Mouse (Mus musculus) CD8-positive naive resting alpha-beta T cell, adult 2 months (primary cell): ENCODE results near the gene Shank3.

ENCODE experiments used
- DNase-seq, 2 experiments: peaks; one replicate each; pipeline ENCODE4 v3.0.0; 2022; ENCODE audit warnings: low read depth in 2 of 2, low spot score in 2 of 2

Shank3 gene

DNA sequence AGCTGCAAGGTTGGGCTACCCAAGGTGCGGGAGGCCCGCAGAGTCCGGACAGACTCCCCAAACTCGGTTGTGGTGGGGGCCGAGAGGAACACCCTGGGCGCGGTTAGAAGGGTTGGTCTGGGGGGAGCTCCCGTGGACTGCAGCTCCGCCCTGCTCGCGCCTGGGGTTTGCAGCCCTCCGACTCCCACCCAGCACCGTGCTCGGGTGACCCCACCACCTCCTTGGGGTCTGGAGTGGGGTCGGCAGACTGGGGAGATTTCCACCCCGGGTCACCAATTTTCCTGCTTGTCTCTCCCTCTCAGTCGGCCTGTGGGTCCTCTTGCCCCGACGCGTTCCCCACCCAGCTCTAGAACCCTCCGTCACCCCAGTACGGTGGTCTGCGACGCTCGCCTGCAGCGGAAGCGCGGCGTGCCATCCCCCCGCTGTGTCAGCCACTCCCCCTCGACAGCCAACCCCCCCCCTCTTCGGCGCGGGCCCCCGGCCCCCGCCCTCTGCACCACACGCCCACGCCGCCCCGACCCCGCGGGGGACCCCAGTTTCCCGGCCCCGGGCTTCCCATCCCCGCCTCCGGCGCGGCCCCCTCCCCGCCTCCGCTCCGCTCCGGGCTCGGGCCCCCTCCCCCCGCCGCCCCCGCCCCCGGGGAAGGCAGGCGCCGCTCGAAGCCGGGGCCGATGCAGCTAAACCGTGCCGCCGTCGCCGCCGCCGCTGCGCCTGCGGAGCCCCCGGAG lies at the start of gene Shank3:
TSS of gene Shank3 (plus strand) at position 663 of the 728 bp plus-strand sequence.
- DNase-seq: peak in 1 of 2 experiments; percentile 17

DNA sequence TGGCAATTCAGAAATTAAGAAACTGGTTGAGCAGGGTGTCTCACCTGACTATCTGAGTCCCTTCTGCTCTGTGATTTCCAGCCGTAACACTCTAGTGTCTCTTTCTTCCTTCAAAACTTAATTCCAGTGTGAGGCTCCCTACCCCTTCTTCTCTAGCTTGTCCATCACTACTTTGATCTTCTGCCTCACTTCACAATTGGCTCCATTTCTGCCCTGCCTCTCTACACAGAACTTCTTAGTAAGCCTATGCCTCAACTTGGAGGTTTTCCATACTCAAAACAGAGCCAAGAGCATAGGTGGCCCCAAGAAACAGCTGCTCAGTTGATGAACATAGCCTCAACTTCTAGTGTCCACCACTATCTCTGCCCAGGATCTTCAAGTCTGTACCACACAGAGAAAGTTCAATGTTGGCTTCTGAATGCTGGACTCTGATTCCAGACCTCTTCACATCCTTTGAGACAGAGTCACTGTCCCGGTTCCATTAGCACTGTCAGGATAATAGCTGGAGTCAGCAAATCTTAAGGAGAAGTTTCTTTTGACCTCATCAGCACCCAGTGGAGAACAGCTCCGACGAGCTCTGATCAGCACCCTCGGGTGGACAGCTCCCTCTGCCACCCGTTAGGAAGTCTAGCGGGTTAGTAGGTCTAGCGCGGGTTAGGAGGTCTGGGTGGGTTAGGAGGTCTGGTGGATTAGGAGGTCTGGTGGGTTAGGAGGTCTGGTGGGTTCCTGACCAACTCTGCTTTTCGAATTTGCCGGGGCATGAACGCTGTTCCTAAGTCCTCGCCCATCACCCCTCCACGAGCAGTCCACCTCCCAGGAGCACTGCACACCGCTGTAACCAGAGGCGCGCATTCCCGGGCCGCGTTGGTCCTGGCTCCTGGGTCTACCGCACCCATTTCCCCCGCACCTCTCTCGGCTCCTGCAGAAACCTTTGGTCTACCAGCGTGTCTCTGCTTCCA lies 46.2 kb upstream of the Shank3 start:
- DNase-seq: peak in 1 of 2 experiments; percentile 36

DNA sequence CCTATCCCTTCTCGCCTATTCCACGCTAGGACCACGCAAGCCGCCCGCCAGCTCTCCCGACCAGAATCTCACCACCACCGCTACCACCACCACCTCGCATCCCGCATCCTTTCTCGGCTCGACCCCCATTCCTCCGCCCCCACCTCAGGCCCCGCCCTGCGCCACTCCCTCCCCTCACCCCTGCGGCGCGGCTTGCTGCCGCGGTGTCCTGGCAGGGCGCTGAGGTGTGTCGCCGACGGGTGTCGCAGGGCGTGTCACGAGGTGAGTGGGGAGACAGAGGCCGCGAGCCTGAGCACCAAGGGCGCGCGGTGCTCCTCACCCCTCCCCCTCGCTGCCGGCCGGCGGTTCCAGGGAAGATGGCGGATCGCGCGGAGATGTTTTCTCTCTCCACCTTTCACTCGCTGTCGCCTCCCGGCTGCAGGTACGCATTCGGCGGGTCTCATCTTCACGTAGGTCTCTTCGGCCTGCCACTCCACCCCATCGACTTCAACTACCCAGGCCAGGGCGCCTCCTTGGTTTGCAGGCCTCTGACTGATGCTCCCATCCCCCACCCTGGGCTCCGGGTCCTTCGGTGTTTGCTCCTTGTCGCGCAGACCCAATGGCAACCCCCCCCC lies 45.5 kb upstream of the Shank3 start, which contains the start of gene Mapk8ip2:
TSS of gene Mapk8ip2 (plus strand) at position 49 of the 614 bp plus-strand sequence.
- DNase-seq: no peak

DNA sequence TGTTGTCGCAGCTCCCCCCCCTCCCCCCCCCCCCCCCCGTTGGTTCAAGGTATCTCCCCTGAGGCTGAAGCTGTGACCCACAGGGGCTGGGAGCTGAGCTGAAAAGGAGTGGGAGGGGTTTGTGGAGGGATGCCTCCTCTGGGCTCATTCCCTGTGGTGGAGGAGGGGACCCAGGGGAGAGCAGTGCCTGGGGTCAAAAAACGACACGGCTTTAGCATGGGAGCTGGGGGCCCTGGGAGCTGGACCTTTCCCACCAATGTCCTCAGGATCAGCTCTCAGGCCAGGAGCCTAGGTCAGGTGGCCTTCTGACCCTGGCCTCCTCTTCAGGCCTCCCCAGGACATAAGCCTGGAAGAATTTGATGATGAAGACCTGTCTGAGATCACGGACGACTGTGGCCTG lies 44.6 kb upstream of the Shank3 start:
- no peak for DNase-seq

DNA sequence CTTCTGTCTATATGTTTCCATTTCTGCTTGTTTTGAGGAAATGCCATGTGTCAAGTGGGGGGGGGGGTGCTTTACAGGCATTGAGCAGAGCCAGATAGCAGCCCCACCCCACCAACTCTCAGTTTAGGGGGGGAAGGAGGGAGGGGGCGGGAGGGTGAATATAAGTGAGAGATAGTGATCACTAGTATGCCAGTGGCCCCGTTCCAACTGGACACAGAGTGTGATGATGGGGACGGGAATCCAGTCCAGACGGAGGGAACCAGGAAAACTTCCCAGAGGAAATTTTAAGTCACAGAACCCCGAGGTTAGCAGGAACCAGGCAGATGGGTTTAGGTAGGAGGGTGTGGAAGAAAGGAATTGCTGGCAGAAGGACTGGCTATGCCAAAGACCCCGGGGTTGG lies 43.8 kb upstream of the Shank3 start:
- no peak for DNase-seq

DNA sequence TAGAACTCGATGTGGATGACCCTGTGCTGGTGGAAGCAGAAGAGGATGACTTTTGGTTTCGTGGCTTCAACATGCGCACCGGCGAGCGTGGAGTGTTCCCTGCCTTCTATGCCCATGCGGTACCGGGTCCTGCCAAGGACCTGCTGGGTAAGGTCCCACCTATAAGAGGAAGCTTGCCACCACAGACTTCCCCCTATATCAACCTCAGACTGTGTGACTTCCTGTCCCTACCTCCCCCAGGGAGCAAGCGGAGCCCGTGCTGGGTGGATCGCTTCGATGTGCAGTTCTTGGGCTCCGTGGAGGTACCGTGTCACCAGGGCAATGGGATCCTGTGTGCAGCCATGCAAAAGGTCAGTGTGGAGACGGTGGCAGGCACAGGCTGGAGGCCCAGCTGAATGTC lies 40.5 kb upstream of the Shank3 start:
- DNase-seq: no peak

DNA sequence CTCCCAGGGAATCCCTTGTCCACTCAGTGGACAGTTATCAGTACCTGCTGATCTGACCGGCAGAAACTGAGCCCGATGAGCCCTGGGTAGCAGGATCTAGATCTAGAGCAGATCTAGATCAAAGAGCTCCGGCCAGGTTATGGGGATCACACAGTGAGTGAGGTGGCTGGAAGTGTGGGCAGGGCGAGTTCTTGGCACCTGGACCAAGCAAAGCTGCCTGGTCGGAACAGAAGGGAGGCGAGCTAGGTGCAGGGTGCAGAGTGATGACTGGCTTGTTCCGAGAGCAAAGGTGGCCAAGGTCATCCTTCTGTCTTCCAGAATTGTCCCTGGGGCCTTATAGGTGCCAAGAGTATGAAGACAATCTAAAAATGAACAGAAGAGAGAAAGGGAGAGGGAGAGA lies 39.6 kb upstream of the Shank3 start:
- no peak for DNase-seq

DNA sequence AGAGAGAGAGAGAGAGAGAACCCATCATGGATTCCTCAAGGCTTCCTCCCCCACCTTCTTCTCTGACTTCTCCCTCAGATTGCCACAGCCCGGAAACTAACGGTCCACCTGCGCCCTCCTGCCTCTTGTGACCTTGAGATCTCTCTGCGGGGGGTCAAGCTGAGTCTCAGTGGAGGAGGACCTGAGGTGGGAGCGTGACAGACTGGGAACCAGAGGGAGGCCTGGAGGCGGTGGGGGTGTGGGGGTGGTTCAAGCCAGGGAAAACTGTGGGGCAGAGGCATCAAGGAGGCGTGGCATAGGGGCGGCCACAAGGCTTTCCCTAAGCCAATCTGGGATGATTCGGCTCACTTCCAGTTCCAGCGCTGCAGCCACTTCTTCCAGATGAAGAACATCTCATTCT lies 39.1 kb upstream of the Shank3 start:
- no peak for DNase-seq

DNA sequence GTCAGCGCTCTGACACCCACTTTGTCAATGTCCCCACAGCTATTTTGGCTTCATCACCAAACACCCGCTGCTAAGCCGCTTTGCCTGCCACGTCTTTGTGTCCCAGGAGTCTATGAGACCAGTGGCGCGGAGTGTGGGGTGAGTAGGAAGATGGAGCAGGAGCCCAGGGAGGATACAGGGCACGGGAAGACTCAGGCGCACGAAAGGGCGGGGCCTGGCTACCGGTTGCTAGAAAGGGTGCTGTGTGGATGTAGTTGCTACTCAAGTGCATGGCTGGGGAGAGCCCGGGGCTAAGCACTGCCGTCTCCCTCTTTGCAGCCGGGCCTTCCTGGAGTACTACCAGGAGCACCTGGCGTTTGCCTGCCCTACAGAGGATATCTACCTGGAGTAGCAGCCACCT lies 38.1 kb upstream of the Shank3 start:
- no peak for DNase-seq

DNA sequence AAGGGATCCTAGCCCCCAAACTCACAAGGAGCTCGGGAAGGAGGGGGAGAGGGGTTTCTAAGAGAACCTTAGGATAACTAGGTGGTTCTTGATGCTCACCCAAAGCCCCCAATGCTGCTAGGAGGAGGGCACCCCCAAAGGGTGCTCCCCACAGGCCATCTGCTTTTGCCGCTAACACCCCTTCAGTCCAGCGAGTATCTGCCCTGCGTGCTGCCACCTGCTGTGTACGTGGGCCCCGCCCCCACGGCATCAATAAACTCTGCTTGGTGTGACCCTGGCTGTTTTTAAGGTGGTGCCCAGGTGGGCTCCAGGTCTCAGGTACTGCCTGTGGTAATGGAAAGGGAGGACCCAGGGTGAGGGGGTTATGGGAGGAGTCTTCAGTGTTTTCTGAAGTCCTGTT lies 37.2 kb upstream of the Shank3 start:
- no peak for DNase-seq

DNA sequence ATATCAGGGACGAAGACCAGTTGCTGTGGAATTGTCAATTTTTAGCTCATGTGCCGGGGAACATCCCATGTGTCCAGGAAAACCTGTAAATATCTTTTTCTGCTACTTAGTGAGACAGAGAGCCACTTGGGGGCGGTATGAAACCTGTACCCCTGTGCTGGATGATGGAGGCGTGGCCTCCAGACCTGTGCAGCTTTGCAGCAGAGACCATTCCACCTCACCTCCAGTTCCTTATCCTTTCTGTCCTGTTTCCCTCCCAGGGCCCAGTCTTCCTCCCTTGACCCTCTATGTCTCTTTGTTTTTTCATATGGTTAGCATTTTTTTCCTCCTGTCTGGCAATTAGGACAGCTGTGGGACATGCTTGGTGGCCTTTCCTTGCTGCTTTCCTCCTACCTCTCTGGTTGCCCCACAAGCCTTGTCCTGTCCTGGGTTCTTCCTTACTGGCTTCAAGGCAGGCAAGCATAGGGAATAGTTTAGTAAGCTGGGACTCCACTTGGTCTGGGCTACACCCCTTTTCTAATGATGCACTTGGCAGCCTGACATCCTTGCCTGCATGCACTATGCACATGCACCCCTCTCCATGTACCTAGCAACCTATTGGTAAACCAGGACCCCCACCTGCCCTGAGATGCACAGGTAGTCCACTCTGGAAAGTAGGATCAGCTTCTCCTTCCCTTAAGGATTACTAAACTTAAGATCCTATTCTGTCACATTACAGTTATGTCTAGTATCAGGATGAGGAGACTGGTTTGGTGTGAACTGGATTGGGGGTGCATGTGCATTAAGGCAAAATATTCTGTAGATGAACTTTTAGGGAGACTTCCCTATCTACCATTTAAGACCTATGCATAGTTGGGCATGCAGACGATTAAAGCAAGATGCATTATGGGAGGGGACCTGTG lies 35.8 kb upstream of the Shank3 start:
- no peak for DNase-seq

DNA sequence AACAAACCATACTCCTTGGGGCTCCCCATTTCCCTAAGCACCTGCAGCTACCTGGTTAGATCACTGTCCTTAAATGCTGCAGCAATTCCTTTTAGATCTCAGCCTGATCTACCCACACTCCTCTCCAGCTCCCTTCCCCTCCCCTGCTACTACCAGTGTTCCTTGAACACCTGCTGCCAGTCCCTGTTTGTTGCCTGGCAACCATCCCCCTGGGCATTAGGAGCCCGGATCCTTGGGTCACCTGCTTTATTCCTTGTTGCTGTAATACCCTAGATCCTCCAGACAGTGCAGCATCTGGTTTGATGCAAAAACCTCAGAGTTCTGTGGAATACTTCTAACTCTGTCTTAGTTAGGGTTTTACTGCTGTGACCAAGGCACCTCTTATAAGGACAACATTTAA lies 34.4 kb upstream of the Shank3 start:
- no peak for DNase-seq

DNA sequence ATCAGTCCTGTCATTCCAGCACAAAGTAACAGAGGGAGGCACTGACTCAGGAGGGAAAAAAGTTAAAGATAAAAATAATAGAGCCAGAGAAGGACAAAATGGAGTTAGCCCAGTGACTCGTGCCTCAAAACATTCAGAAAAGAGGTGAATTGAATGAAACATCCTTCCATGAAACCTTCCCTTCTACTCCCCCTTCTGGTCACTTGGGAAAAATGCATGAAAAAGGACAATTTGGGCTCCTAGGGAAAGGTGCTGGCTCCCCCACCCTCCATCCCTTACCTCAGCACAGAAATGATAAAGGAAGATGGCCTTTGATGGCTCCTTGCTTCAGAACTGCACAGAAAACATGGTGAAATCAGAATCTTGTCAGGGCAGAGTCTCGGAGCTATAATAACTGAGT lies 30.8 kb upstream of the Shank3 start:
- no peak for DNase-seq

DNA sequence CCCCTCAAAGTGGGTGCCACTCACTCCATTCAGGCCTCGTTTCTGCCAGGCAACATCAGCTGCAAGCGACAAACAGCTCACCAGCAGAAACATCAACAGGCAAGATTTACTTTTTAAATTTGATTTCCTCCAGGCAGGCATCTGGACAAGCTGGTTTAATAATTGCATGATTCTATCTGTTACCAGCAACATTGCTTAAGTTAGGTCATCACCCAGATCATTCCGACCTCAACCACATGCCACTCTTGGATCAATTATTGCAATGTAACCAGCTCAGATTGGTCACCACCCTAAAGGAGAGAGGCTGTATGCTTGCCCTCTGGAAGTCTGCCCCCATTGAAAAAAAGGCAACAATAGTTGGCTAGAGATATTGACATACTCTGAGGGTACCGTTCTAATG lies 27.9 kb upstream of the Shank3 start:
- no peak for DNase-seq

DNA sequence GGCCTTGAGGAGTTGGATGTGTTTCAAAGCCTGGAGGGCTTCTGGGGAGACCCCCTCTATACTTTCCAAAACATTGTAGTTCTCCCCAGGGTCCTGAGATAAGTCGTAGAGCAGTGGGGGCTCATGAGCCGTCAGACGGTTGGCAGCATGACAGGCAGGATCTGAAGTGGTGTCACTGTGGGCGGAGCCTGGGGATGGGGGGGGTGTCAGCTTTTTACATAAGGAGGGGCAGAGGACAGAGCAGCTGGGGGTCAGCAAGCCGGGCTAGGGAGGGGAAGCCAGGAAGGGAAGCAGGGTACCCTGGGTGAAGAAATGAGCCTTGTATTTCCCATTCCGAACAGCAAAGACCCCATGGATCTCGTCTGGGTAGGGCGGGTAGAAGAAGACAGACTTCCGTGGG lies 26.1 kb upstream of the Shank3 start:
- DNase-seq: no peak

DNA sequence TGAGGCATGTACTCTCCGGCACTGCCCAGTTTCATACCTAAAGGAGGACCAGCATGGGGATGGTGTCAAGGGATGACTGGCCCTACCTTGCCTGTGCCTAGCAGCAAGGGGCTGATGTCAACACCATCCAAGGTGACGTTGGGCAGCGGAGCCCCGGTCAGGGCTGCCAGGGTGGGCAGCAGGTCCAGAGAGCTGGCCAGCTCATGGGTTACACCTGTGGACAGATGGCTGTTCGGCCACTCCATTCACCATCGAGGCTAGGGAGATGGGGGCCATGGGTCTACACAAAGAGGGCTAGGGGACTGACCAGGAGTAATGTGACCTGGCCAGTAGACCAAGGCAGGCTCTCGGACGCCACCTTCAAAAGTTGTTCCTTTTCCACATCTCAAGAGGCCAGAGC lies 25.5 kb upstream of the Shank3 start:
- DNase-seq: no peak

DNA sequence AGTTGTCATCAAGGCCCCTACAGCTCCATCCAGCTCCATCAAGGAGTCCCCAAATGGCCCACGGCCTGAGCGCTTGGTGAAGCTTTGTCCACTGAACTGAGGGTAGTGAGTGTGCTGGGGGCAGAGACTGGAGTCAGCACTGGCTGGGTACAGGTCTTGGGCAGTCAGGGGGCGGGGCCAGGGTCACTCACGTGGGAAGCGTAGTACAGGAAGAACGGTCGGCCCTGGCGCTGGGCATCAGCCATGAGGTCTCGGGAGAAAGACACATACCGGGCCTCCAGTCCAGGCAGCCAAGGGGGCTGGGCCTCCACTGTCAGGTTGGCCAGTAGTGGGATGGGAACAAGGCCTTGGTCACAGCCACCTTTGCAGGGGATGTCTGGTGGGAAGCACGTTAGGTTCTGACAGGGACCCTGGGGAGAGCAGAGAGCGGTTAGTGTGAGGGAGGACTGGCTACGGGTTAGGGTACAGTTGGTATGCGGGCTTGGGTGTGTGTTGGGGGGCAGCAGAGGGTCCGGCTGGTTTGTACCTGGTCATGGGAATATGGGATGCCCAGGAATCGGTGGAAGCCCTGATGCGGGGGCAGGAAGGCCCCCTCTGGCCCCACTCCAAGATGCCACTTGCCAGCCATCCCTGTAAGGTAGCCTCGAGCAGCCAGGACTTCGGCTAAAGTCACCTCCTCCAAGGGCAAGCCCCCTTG lies 24.7 kb upstream of the Shank3 start:
- DNase-seq: no peak

DNA sequence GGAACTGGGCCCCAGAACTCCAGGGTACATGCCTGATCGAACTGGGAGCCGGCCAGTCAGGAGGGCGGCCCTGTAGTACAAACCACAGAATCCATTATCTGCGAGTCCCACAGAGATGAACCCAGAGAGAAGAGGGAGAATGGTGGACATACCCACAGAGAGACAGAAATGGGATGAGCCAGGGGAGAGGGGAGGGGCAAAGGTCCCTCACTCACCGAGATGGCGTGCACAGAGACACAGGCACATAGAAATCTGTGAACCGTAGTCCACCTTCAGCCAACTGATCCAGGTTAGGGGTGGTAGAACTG lies 24.2 kb upstream of the Shank3 start:
- no peak for DNase-seq

DNA sequence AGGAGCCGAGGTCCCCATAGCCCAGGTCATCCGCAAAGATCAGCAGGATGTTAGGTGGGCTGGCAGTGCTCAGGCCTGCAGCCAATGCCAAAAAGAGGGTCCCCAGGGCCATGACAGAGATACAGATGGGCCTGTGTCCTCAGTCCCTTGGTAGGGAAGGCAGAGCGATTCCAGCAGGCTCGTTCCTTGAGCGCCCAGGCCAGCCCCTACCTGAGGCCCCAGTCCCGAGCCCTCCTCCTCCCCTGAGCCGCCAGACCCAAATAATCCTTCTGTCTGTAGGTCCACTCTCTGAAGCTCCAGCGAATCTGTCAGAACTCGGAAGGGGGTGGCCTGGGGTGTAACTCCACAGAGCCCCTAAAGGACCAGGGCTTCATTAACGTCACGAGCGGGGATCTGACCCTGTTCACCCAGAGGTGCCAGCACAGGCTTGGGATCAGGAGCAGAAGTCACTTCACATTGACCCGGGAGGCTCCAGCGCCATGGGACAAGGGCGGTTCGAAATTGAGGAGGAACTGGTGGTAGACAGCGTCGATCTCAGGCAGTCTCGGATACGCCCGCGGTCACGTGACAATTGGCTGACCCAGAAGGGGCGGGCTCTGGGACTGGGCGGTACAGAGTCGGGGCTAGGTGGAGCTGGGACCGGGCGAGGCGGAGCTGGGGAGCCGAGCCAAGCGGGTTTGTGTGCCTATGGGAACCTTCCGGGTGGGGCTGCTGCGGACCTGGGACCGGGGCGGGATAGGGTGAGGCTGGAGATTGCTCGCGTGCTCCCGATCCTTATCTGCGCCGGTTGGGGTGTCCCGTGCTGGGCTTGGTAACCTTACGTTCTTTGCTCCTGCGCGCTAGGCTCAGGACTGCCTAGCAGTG lies 23.6 kb upstream of the Shank3 start:
- DNase-seq: peak; percentile 82 to 87

DNA sequence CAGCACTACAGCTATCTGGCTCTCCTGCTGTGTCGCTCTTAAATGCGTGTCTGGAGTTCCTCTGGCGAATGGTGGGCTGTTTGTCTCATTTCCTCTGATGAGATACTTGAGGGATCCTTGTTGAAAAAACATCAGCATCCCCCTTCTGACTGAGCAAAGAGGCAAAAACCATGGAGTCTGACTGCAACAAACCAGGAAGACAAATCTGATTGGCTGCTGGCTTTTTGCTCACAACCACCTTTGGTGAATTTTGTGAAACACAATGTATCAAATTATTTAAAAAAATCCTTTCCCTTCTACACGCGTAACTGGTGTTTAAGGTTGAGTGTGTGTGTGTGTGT lies 23.0 kb upstream of the Shank3 start:
- DNase-seq: no peak
